Mouse (Mus musculus) gonadal fat pad, adult 2 months (tissue): ENCODE results near the gene Plcb3. TPM values are rescaled to one million over a fixed set of nuclear protein-coding genes. Genes with fewer than 3 reads are reported as not detected.

Experiments
- DNase-seq: peaks from one replicate; pipeline ENCODE4 v3.0.0-alpha.2; 2012; ENCODE audit warnings: low read depth
- polyA plus RNA-seq: library from polyadenylated mRNA; depleted of rRNA; stranded (reverse); fragments of >200 nt; gene quantifications from 2 replicates; pipeline ENCODE4 v1.2.3, GENCODE M21; 2012; rRNA removed

Plcb3 gene
- 63.4 and 74.5 TPM in 2 replicates for polyA plus RNA-seq

GRCm38 (mm10) chr19:6975537-6976521 is at the start of gene Plcb3:
Gene Plcb3 (minus strand): TSS chr19:6976470.
- DNase-seq, result no peak

- no peak for DNase-seq
Measured at GRCm38 (mm10) chr19:7020224-7020641, 44.0 kb upstream of the Plcb3 start.

DNA sequence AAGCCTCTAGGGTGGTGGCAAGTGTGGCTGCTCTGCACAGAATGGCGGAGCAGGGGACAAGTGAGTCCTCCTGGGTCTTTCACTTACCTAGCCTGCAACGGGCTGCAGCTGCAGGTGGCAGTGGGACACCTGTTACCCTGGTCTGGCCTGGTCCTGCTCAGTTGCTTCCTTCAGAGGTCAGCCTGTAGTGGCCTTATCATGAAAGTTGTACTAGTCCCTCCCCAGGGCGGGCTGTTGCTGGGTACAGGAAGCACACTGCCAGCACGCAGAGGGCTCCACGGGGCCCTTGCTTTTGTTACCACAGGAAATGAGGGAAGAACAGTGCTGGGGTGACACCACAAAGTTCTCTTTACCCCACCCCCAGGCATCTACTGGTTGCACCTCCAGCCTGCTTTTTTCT is 42.9 kb upstream of the Plcb3 start, which contains the start of gene Fermt3:
Fermt3 (minus strand) TSS at position 279 of the 400 bp plus-strand sequence.
- DNase-seq, result no peak

DNA sequence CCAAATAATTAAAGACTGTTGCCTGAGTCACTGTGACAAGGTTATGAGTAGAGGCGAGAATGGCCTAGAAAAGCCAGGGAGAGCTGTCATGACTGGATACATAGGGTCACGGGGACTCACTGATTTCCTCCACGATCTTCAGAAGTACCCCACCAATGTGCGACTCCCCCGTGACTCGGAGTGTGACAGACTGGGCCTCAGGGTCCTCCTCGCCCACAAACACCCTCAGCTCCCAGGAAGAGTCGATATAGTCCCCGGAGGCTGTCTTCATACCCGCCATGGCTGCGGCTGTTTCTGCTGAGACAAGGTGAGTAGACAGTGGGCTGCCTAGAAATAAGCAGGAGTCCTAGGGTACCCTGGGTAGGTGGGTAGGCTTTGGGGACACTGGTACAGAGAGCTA is 42.3 kb upstream of the Plcb3 start:
- no peak for DNase-seq

- no peak for DNase-seq
Measured at GRCm38 (mm10) chr19:7017541-7018457, 41.5 kb upstream of the Plcb3 start.

DNA sequence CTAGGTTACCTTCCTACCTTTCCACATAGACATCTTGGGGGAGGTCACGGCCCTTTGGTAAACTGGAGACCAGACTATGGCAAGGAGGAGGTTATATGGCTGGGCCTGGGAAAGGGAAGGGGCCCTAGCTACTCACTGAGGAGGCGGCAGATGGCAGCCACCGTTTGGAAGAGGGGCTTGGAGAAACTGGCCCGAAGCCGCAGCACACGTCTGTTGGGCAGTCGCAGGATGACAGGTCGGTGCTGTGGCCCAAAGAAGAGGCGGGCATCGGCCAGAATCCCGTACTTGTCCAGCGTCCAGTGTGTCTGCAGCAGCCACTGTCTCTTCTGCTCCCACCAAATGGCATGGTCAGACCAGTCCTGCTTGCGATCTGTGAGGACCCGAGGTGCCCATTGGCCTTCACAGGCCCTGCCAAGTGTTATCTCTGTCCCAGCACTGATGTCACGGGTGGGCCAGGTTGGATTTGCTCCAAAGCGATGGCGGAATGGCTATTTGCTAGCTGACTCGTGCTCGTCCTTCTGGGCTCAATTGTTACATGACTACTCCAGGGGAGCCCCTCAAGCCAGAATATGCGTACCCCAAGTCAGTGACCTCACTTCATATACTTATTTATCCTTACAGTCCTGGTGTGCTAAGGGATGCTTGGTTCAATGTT is 38.3 kb upstream of the Plcb3 start:
- no peak for DNase-seq

DNA sequence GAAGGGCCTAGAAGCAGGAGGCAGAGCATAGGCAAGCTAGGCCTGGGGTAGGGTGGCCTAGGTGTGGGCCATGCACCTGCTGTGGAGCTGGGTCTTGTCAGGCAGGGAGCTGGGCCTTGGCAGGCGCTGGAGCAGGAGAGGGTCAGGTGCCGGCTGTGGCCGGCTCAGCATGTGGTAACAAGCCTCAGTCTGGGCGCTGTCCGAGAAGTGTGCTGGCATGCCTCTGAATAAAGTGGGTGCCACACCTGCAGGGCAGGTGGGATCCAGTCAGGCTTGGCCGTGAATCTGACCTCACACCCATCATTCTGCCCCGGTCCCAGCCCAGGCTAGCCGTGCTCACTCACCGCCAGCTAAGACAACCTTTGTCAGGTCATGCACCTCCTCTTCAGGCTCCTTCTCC is 37.7 kb upstream of the Plcb3 start:
- no peak for DNase-seq

DNA sequence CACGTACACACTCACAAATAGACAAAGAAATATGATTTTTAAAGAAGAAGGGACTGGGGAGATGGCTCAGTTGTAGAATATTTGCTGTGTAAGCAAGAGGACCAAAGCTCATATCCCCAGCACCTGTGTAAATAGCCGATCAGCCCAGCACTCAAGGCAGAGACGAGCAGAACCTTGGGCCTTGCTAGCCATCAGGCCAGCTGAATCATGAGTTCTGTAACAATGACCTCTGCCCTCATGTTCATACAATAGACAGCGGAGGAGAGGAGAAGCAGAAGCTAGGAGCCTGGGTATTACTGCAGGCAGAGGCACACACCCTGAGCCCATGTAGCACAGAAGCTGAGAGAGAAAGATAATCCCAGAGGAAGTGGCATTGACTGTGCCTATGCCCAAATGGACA is 36.2 kb upstream of the Plcb3 start:
- no peak for DNase-seq

- DNase-seq, result no peak
Measured at GRCm38 (mm10) chr19:7006892-7007593, 30.8 kb upstream of the Plcb3 start.

DNA sequence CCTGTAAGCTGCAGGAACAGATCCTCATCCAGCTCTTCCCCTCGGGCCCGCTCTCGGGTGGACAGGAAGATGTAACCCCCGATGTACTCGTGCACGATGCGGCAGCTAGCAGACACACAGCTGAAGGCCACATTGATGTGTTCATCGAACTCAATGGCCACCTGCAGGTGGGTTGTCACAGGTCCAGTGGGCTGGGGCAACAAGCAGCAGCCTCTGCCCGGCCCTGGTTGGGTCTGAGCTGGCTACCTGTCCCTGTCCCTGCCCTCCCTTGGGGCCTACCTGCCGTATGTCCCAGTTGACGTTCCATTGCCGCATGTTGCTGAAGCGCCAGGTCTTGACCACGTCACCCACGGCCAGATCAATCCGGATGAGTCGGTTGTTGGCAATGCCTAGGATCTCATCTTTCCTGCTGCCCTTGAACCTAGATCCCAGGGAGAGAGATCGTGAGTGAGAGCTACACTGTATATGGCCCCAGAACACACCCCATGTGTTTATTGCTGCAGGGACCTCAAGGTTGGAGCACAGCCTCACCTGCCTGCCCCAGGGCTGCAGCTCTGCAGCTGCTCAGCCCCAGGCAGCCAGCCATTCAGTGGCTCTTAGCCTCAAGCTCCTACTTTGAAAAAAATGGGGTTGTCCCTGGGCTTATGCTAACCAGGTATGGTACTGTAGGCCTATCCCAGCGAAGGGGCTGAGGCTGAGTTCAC is 23.2 kb upstream of the Plcb3 start:
- DNase-seq, result no peak

- no peak for DNase-seq
Measured at GRCm38 (mm10) chr19:6997721-6998290, 21.5 kb upstream of the Plcb3 start.

DNA sequence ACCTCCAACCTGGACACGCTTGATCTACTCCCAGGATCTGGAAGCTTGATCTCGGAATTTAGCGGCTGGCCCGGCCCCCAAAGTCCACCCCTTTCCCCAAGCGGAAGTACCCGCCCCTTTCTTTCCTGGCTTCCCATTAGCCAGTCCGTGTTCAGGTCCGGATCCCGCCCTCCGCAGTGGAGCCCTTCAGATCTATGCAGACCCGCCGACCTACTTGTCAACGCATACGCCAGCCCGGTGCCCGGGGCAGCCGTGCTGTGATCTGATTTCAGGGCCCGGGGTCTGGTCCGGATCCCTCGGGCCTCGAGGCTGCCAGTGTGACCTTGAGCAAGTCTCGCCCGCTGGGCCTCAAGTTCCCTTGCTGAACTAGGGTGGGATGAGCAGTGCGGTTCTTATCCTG is 19.7 kb upstream of the Plcb3 start, which contains the start of the genes Nudt22 and Trpt1:
Nudt22 (minus strand) TSS at position 112 of the 400 bp plus-strand sequence.
Trpt1 (plus strand) TSS at position 126 of the 400 bp plus-strand sequence.
- DNase-seq, result no peak

DNA sequence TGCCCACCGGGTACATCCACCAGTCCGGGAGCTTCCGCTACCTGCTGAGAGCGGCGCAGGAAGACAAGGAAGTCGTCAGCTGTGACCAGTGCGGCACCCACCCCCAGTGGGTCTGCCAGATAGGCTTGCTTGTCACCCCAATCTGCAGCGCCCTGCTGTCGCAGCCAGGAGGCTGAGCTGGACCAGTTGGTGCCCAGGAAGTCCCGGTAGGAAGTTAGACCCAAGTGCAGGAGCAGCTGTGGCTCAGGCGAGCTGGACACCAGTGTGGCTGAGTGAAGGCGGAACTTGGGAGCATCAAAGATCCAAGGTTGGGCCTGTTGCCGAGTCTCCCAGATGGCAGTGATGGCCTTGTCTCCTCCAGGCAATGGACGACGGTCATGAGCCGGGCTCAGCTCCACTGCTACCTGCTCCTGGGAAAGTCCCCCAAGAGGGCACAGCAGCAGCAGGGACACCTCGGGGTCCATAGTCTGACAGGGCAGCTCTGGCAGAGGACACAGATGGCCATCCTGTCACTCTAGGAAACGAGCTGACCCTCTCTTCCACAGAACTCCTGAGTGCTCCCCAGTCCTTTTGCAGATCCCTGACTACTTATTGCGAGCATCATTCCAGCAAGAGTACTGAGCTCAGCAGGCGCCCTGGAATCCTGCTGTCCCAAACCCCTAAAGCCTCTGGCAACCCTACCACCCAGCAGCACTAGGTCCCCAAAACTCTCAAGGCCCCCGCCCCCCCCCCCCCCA is 19.2 kb upstream of the Plcb3 start:
- DNase-seq, result no peak

DNA sequence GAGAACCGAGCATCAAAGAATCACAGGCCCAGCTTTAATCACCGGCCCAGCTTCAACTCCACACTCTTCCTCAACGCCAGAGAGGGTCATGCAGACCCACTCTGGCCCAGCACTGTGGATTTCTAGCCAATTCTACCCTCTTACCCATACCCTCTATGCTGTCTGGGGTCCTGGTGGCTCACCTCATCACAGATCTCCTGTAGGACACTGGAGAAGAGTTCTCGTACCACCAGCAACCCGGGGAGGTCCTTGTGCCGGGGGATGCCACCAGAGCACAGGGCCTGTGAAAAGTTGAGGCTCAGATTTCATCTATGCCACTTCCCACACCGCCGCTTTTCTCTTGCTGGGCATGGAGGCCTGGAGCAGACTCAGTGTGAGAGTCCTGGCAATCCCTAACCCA is 18.2 kb upstream of the Plcb3 start:
- no peak for DNase-seq

GRCm38 (mm10) chr19:6994002-6994401 is 17.7 kb upstream of the Plcb3 start:
- DNase-seq, result no peak

- no peak for DNase-seq
Measured at GRCm38 (mm10) chr19:6993011-6993770, 16.9 kb upstream of the Plcb3 start.

GRCm38 (mm10) chr19:6992011-6992858 is 16.0 kb upstream of the Plcb3 start, which contains the start of gene Dnajc4:
Gene Dnajc4 (minus strand): TSS chr19:6992572.
- peak; percentile 70 for DNase-seq
